Comparison of ENCODE assay signal across 24 mouse cellular contexts in genomic region chr9:106265358-106266075, GRCm38 (mm10). TPM values are rescaled to one million over a fixed set of nuclear protein-coding genes. Genes with fewer than 3 reads are reported as not detected.
A peak's percentile ranks its signal among the peaks of the same experiment; 100 is the strongest.
DNase-seq lines count a peak whose midpoint lies in the region; ATAC-seq lines count a peak whose summit lies in the region.
"Had no signal": no experiment of that assay in that cellular context is flagged by ENCODE, and none has a peak within 500 bp of the region (broad histone marks: within the 10 kb centered on the region; RNA-seq: fewer than 3 reads in every experiment).

No protein-coding gene starts in this region.

- no peaks in the 10 kb centered on the region for H3K9me3 ChIP-seq in embryonic facial prominence, embryonic 15.5 days (replicated peaks)
- H3K9me3 ChIP-seq in embryonic facial prominence, embryonic 10.5 days = no peaks in the 10 kb centered on the region
- H3K9me3 ChIP-seq: G1E; heart, embryonic 13.5 days; limb, embryonic 10.5 days; midbrain, embryonic 15.5 days; neural tube, embryonic 15.5 days; stomach, embryonic 15.5 days had no signal

- no peak for DNase-seq in embryonic facial prominence, embryonic 10.5 days (ENCODE audit: low spot score)
- DNase-seq in ovary, adult 18-20 months (ENCODE audit: low spot score) = peak; percentile 81
- no peak for DNase-seq in ovary, postnatal 14 days (ENCODE audit: low spot score)
- peak; percentile 40 for DNase-seq in lung, postnatal 10 days
- DNase-seq in layer of hippocampus, adult 8-10 months (ENCODE audit: low spot score in 2 of 2) = no peak
- DNase-seq in MN1 (ENCODE audit: low spot score) = no peak
- DNase-seq: cerebellum, adult 18-20 months; cerebellum, postnatal 36 days; gastrocnemius, postnatal 10 days; heart, adult 11 months; kidney, postnatal 4 days; right cerebral cortex, postnatal 25 days; thymus, postnatal 14 days had no signal

- H3K27me3 ChIP-seq in embryonic facial prominence, embryonic 15.5 days = no peaks in the 10 kb centered on the region
- no peaks in the 10 kb centered on the region for H3K27me3 ChIP-seq in embryonic facial prominence, embryonic 10.5 days (replicated peaks; ENCODE audit: low read depth, poor library complexity, severe bottlenecking)
- H3K27me3 ChIP-seq: heart, embryonic 13.5 days; midbrain, embryonic 15.5 days; neural tube, embryonic 15.5 days; stomach, embryonic 15.5 days had no signal

- no peak overlapping the region for H3K4me2 ChIP-seq in embryonic facial prominence, embryonic 15.5 days (replicated peaks)
- H3K4me2 ChIP-seq: heart, embryonic 13.5 days; hindbrain, embryonic 14.5 days; midbrain, embryonic 15.5 days; neural tube, embryonic 15.5 days; stomach, embryonic 15.5 days had no signal

- no peak overlapping the region for H3K9ac ChIP-seq in embryonic facial prominence, embryonic 15.5 days
- H3K9ac ChIP-seq: heart, embryonic 13.5 days; hindbrain, embryonic 14.5 days; liver, embryonic 14.5 days; midbrain, embryonic 15.5 days; neural tube, embryonic 15.5 days; stomach, embryonic 15.5 days had no signal

- H3K36me3 ChIP-seq in embryonic facial prominence, embryonic 15.5 days = no peaks in the 10 kb centered on the region
- H3K36me3 ChIP-seq in embryonic facial prominence, embryonic 10.5 days (replicated peaks) = no peaks in the 10 kb centered on the region
- H3K36me3 ChIP-seq: G1E; heart, embryonic 13.5 days; limb, embryonic 10.5 days; midbrain, embryonic 15.5 days; neural tube, embryonic 15.5 days; stomach, embryonic 15.5 days had no signal

- 56% methylated on average over 12 of the region's 12 CpGs for WGBS in embryonic facial prominence, embryonic 15.5 days
- WGBS in embryonic facial prominence, embryonic 10.5 days = 79% methylated on average over 12 of the region's 12 CpGs

- H3K4me1 ChIP-seq in embryonic facial prominence, embryonic 15.5 days = 0 out of 2 replicates have a peak, but pooled peaks cover 12% of the 10 kb centered on the region
- H3K4me1 ChIP-seq in embryonic facial prominence, embryonic 10.5 days = peaks cover 29% of the 10 kb centered on the region

- H3K27ac ChIP-seq in embryonic facial prominence, embryonic 15.5 days (replicated peaks) = no peak overlapping the region
- no peak overlapping the region for H3K27ac ChIP-seq in embryonic facial prominence, embryonic 10.5 days (replicated peaks)
- H3K27ac ChIP-seq: heart, embryonic 13.5 days; hindbrain, embryonic 14.5 days; limb, embryonic 10.5 days; liver, embryonic 14.5 days; midbrain, embryonic 15.5 days; neural tube, embryonic 15.5 days; stomach, embryonic 15.5 days had no signal

- 0 out of 2 replicates have a peak, but pooled peaks have one; percentile 21 for ATAC-seq in embryonic facial prominence, embryonic 15.5 days (ENCODE audit: insufficient number of reproducible peaks, low FRiP score, low TSS enrichment, low read depth)
- ATAC-seq: forebrain, embryonic 14.5 days; midbrain, embryonic 15.5 days had no signal

- H3K4me3 ChIP-seq in embryonic facial prominence, embryonic 15.5 days (replicated peaks) = no peak overlapping the region
- H3K4me3 ChIP-seq in embryonic facial prominence, embryonic 10.5 days = no peak overlapping the region
- H3K4me3 ChIP-seq: heart, embryonic 13.5 days; limb, embryonic 10.5 days; midbrain, embryonic 15.5 days; neural tube, embryonic 15.5 days; stomach, embryonic 15.5 days had no signal

RNA-seq across cellular contexts. Expression of gene Poc1a, which starts 15.3 kb away (rescaled TPM):
- 22.4 and 32.8 TPM in 2 replicates for polyA plus RNA-seq in embryonic facial prominence, embryonic 15.5 days (2015; fragmentation: Nextera tagmentation; extraction: Ambion mirVana)
- polyA plus RNA-seq in embryonic facial prominence, embryonic 10.5 days (2016; fragmentation: Nextera tagmentation; extraction: Ambion mirVana) = 39.9 and 46.4 TPM in 2 replicates
- total RNA-seq in layer of hippocampus, adult 8-10 months (2022) = 10 to 100 TPM; 14.7 to 17.7 (median 16.2) TPM

RNA-seq across cellular contexts. Expression of gene Alas1, which starts 17.1 kb away (rescaled TPM):
- 107 and 109 TPM in 2 replicates for polyA plus RNA-seq in embryonic facial prominence, embryonic 15.5 days (2015; fragmentation: Nextera tagmentation; extraction: Ambion mirVana)
- polyA plus RNA-seq in embryonic facial prominence, embryonic 10.5 days (2016; fragmentation: Nextera tagmentation; extraction: Ambion mirVana) = 72.1 and 80.7 TPM in 2 replicates
- total RNA-seq in layer of hippocampus, adult 8-10 months (2022) = 100 to 1,000 TPM; 146 to 162 (median 156) TPM

RNA-seq across cellular contexts. Expression of gene Tlr9, which starts 43.1 kb away (rescaled TPM):
- polyA plus RNA-seq in embryonic facial prominence, embryonic 15.5 days (2015; fragmentation: Nextera tagmentation; extraction: Ambion mirVana) = 0.07 and 0.28 TPM in 2 replicates
- polyA plus RNA-seq in embryonic facial prominence, embryonic 10.5 days (2016; fragmentation: Nextera tagmentation; extraction: Ambion mirVana) = not detected in 2 replicates
- total RNA-seq in layer of hippocampus, adult 8-10 months (2022) = 1 to 10 TPM in 3 of 4 experiments, under 1 TPM in 1; 0.94 to 3.2 (median 2.1) TPM
- total RNA-seq: megakaryocyte-erythroid progenitor cell, adult 5-6 weeks had no signal
- polyA plus RNA-seq: forebrain, embryonic 14.5 days; G1E; heart, embryonic 13.5 days; limb, embryonic 10.5 days; neural tube, embryonic 15.5 days had no signal

Comparison
In these comparisons a context has a peak if more than half of its experiments do, and no peak if none do; other contexts are left out.
1. DNase-seq: peak in ovary, adult 18-20 months (single experiment) and lung, postnatal 10 days (single experiment); none in embryonic facial prominence, embryonic 10.5 days (single experiment), ovary, postnatal 14 days (single experiment), layer of hippocampus, adult 8-10 months (0 of 2) and MN1 (single experiment).